Mouse (Mus musculus) left cerebral cortex, adult 8-10 months (tissue): ENCODE measurements at regions not wholly inside any gene's neighbourhood (a gene's known extent, or its start where the extent isn't known, plus 50 kb on each side); places are given as distances from the start of the nearest gene placed in this dataset.

Experiments
- DNase-seq, 2 experiments: peaks; one replicate each; pipeline ENCODE4 v3.0.0; 2022; ENCODE audit warnings: low spot score in 2 of 2

DNA sequence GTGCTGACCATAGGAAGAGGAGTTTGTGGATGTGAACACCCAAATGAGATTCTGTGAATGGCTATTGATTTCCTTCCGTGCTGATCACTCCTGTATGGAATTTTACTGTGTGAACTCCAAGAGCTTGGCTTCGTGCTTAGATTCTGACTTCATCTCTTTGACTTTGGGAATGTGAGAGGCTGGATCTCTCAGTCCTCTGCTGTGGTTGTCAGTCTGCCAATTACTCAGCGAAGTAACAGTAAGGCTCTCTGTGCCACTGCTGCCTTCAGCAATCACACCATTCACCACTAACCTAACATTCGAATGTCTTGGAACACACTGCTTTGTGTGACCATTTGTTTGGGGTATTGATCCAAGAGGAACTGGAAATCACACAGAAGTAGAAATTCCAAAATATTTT lies 291.5 kb downstream of the Gm21750 start:
- DNase-seq = no peak

DNA sequence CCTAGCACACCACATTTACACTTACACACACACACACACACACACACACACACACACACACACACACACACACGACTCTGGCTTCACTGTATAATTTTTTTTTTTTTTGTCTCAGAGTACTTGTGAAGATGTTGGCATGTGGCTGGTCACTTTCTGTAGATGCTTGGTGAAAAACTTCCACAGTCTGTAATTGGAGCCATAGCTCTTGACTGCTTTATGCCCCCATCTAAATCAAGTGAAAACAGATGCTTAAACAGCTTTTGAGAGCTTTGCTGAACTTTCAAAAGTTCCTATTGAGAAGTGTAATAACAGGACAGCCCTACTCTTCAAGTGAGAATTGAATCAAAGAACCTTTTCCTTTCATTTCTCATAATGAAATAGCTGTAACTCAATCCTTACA lies 317.7 kb downstream of the Gm21750 start:
- DNase-seq = no peak

DNA sequence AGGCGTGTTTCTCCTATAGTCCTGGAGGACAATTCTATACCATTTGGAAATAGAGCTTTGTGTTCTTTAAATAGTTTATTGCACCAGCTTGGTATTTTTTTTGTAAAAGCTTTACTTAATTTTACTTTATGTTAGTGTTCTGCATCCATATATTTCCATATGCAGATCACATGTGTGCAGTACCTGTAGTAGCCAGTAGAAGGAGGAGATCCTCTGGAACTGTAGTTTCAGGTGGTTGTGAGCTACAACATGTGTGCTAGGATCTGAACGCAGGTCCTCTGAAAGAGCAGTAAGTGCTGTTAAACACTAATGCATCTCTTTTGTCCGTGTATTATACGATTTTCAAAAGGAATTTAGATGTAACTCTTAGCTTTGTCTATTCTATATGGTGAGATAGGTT lies 335.2 kb downstream of the Gm21750 start:
- DNase-seq = no peak

DNA sequence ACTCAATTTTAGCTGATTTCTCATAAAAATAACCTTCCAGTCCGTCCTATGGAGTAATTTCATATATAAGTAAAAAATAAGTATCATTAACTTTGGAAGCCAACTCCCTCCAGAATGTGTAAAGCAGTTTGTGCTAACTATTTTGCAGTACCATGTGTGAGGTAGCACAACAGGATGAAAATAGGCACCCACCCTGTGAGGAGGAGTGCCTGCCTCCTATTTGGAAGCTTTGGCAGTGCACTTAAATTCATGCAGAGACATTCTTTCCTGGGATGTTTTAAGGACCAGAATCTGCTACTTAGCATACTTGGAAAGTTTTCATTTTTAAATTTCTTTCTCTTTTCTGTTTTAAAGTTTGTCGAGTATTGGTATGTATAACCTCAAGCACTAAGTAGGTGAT lies 336.8 kb downstream of the Gm21750 start:
- DNase-seq = peak in 1 of 2 experiments; percentile 7

DNA sequence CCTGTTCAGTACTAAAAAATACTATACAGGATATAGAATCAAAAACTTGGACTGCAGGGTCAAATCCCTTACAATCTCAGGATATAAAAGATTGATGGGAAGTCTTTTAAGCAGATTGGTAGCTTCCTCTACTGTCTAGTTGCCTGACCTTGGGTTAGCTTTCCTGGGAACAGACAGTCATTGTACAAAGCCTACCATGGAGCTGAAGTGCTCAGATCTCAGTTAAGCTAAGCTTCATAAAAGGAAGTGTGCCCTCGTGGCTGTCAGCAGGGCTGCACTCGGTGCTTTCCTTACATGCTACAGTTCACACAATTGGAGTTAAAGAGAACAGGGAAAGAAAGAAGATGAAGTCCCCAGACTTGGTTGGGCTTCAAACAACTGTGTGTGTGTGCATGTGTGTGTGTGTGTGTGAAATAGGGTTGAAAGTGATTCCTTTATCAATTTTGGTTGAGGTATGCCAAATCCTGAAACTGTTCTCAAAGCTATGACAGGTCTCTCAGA lies 338.4 kb downstream of the Gm21750 start:
- DNase-seq = no peak

DNA sequence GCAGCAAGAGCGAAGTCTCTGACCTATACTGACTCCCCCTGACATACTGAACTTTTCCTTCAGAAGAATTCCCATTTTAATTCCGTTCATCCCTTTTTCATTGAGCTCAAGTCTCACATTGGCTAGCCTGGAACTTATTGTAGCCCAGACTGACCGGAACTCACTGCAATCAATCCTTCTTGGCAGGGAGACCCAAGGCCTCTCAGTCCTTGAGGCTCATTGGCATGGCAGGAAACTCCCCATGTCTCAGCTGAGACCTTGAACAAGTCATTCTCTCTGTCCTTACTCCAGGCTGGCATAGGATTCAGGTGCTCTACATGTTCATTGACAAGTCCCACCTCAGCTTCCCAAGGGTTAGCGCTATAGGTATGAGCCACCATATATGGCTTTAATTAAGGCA lies 345.9 kb downstream of the Gm21750 start:
- DNase-seq = no peak

DNA sequence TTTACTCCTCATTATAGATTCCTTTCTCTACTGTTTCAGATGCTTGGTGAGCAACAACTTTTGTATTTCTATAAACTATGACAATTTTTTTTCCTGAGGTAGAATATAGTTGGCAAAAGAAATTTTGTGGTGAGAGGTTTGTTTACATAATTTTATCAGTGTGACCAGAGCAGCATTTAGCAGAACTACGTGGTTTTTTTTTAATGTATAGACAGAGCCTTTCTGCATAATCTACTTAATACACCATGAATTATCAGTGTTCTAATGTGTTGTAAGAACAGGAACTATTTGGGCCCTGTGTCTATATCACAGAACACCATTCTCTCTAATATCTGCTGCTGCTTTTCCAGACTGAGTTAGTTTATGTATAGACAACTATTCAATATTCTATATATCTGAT lies 350.5 kb downstream of the Gm21750 start:
- DNase-seq = no peak

DNA sequence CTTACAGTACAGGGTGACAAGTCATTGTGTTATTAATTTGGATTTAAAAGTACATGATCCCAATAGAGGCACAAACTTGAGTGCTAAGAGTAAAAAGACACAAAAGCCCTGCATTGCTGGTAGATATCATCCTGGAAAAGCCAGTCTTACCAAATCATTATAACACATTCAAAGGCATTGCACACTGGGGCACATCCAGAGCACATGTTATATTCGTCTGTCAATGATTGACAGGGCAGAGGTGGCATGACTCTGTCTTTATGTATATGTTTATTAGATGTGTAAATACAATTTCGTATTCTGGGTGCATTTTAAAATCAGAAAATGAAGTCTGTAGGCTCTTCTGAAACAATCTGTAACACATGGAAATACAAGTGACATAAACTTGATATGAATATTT lies 358.4 kb downstream of the Gm21750 start:
- no peak for DNase-seq

DNA sequence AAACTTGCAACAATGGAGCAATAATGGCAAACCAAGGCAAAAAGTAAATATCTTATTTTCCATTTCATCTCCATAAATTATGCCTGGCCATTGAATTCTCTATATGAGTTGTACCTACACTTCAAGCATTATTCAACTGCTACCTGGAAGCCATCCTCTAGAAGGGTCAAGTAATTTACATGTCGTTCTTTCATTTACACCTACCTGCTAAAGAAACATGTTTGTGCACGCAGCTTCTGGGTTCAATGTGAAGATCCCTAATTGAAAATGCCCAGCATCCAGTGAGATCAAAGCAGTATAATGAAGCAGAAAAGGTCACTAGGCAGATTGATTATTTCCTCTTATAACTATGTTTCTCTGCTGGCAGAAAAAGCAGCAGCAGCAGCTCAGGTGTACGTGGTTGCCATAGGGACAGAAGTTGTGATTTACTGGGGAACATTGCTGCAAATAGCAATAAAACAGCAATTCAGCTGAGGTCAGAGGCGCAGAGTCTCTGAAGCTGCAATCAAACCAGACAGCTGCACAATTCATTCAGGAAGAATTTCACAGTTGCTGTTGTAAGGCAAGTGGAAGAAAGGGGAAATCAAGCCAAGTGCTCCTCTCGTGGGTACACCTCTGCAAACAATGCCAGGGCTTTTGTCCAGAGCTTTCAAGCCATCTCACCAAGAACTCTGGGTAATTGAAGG lies 386.1 kb downstream of the Gm21750 start:
- DNase-seq = no peak

DNA sequence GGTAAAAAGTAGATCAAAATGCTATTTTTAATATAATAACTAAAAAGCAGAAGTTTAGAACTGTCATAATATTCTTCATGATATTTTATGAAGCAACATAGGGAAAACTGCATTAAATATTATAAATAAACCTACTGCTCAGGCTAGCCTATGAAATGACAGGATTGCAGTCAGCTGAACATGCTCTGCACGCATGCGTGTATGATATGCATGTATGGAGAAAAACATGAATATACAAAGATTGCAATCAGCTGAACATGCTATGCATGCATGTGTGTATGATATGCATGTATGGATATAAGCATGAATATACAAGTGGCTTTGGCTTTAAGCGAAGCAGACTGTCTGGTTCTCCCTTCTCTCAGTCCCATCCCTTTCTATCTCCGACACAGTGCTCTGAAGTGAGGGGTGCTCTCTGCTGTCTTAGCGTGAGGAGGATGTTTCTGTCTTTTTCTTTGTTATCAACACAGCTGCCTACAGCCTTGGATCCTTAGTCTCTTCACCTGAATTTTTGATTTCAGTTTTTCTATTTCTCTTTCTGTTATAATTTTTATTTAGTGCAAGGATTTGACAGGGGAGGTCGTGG lies 386.8 kb downstream of the Gm21750 start:
- DNase-seq = no peak

DNA sequence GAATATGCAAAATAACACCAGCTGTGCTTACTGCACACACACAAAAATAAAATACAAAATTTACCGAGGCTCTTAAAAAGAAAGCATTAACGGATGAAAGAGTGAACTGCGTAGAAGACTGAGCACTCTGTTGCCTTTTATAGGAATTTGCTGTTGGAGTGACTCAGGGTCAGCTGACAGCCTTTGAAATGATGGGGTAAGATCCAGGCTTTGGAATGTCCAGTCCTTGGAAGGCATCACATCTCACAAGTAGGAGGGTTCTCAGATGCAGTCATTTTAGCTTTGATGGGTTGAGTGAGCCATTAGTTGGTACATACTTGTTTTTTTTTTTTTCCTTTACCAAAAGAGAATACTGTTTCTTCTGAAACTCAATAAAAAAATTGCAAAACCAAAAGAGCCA lies 387.4 kb downstream of the Gm21750 start:
- DNase-seq = no peak

DNA sequence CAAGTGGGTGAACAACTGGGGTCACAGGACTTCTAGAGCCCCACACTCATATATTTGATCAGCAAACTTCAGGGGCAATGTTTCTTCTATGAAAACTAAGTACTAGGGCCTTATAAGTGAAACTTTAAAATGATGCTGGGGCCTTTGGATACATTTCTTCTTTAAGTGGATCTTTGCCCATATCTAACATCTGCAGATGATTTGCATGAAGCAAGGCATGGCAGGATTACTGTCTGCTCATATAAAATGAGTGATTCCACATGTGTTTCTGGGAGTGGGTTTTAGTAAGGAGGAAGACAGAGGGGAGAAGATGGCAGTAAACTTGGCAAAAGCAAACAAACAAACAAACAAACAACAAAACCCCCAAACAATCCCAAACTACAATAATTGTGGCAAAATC lies 405.0 kb downstream of the Gm21750 start:
- DNase-seq = no peak

DNA sequence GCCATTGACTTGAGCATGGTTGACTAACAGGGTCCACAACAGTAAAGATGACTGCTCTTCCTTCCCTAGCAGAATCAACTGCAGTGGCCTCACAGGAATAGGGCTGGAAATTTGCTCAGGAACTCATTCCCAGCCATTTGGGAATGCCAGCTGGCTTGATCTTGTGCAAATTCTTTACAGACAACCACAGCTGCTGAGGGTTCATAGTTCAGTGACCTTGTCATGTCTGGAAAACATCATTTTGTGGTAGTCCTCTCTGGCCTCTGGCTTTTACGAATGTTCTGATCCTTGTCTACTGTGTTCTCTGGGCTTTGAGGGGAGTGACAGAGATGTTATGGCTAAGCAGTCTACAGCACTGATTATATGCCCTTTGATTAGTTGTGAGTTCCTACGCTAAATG lies 432.0 kb downstream of the Gm21750 start:
- no peak for DNase-seq

DNA sequence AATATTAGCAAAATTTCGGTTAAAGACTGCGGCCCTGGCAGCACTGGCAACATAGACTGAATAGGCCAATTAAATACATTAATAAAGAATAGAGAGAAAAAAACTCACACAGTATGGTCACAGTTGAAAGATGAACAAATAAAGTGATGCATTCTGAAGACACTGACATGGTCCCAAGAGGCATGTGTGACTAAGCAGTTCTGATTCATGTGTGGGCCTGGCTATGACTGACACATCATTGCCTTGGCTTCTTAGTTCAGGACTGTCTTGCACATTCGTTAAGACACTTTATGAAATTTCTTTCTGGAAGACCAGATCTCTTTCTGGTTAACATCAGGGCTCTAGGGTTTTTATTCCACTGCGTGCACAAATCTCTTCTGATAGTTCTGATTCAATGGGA lies 438.7 kb downstream of the Gm21750 start:
- no peak for DNase-seq

DNA sequence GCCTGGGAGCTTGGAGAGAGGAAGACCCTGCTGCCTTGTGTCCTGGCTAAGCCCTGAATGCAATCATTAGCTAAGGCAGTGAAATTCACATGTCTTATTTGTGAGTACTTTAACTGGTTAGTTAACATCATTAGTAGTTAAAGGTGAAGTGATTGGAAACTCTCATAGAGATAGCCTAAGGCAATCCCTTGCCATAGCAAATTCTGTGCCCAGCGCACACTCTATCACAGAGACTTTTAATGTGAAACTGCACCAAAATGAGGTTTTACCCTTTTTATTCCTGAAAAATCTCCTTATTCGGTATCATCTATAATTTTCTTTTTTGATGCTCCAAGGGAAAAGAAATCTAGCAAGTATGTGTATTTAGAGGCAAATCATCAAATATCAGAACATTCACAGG lies 451.6 kb downstream of the Gm21750 start:
- no peak for DNase-seq

DNA sequence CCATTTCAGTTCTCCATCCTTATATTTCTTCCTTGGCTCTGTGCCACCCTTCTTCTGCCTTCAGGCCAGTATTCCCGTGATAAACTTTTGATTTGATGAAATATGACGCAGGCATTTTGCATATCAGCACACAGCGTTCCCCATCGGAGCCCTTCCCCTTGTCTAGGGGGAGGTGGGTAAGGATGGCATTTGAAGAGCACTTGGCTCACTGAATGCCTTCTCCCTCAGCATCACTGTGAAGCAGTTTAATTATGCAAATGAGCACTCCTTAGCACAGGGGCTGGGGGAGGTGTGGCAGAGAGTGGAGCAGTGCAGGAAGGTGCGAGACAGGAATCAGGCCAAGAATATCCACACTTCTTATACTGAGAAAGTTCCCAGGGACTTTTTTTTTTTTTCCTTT lies 452.1 kb downstream of the Gm21750 start:
- DNase-seq = peak; percentile 27 to 79

DNA sequence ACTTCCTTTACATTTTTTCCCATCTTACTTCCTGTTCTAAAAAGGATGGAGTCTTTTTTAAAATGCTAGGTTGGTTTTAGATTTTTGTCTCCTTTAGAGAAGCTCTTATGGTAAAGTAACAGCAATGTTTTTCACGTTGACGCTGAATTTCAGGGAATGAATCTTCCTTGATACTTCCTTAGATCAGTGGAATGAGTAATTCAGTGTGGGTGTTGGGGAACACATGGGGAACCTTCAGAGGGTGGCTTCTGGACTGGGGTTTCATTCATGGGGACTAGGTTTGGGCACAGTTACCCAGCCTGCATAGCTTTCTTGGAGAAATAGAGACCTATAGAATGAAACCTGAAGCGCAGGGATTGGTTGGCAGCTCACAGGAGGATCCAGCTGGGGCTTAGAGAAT lies 452.5 kb downstream of the Gm21750 start:
- DNase-seq = peak in 1 of 2 experiments; percentile 30

DNA sequence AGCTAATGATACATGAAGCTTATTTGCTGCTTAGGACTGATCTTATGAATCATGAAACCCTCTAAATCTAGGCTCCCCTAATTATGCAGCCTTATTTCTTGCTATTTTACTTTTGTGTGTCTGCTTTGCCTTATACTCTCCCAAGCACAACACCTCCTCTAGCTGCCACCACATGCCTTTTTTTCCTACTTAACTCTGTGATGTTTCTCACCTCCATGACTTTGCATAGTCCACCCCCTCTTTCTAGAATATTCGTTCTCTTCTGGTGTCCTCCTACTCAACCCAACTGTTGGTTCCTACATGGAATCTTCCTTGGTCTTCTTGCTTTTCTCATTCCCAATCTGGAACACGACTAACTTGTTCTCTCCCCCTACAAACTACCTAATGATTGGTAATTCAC lies 456.7 kb downstream of the Gm21750 start:
- peak in 1 of 2 experiments; percentile 20 for DNase-seq

DNA sequence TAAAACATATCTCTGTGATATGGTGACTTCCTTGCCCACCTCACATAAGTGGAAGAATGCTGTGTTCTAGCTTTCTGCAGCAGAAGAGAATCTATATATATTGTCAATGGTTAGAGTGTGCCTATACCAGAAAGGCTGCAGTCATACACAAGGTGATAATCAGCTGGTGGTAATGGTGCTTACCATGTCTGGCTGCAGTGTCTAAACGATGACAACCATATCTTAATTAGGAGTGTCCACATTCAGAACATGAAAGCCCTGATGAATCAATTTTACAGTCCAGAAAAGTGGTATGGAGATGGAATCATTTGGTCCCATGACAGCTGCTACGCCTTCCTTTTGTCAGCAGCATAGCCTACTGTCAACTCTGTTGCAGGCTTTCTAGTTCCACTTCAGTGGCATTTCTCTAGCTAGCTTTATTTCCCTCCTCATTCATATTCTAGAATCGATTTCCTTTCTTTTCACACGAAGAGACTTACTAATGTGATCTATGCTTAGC lies 484.2 kb downstream of the Gm21750 start:
- DNase-seq = no peak

DNA sequence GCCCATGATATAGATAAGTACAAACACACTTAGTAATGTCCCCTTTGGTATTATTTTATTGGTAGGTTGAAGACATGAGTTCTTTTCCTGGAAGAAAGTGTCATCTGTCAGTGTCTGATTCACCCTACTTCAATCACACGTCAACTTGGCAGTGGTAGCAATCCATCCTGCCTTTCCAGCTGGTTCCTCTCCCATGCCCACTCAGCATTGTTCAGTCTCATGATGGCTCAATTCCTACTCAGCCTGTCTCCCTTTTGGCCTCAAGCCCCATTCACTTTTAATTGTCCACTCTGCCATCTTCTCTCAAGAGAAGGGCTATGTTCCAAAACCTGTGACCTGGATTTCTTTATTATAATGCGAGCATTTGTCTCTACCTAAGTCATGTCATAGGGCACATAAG lies 474.4 kb upstream of the Htr2a start:
- DNase-seq = no peak

DNA sequence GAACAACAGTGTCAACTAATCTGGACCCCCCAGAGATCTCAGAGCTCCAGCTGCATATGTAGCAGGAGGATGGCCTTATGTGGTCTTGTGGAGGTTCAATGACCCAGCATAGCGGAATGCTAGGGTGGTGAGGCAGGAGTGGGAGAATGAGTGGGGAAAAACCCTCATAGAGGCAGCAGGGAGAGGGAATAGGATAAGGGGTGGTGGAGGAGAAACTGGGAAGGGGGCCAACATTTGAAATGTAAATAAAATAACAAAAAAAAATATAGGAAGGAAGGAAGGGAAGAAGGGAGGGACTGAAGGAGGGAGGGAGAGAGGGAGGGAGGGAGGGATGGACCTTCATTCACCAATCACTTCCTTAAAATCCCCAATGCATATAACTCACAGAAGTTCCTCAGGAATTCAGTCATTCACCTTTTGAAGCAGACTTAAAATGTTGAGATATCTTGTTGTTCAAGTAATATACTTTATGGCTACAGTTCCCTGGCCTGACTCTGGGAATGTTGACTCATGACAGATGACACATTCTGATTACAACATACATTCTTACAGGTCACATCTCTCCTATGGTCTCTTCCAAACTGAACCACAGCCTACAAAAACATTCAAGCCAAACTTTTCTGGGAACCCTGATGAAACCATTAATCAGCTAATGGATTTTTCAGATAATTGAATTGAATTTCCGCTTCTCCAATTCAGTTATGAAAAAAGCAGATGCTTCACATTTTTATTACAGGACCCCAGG lies 471.3 kb upstream of the Htr2a start:
- no peak for DNase-seq

DNA sequence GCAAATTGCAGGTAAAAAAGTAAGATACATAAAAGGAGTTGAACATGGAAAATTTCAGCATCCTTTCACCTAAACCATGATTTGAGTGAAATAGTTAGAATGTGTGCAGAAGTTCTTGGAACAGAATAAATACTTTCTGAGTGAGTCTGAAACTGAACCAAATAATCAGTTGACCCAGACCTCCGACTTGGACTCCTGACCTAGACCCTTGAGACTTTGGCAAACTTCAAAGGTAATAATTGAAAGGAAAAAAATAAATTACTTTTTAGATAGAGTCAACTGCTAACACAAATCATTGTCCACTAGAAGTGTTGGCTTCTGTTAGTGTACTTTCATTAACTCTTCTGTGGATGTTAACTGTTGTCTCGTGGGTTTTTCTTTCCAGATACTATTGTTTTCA lies 460.6 kb upstream of the Htr2a start:
- no peak for DNase-seq

DNA sequence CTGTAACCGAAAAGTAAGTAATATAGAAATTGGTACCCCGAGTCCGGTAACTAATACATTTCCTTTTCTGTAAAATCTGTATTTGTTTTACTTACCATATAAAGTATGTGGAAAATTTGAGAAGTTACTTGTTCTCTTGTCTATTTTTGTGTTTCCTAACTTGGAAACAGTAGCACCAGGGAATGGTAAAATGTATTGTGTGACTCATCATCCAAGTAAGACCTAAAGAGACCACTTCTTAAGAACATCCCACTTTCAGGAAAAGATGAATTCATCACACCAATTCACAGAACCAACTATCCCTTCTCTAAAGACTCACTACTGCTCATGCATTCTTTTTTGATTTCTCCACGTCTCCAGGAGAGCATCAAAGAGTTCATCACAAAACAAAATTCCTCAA lies 457.6 kb upstream of the Htr2a start:
- DNase-seq = no peak
